Mouse (Mus musculus) embryo, embryonic 9.5 days (tissue): ENCODE data around the gene 2900011O08Rik.
"Not testable (repeated sequence)": the region's sequence is repeated elsewhere in the genome, so short reads cannot be mapped to it uniquely, and the experiment has no call there.

Experiments used
- DNase-seq: peaks from one replicate; pipeline ENCODE4 v3.0.0-alpha.2; 2017; ENCODE audit errors: extremely low spot score

Gene 2900011O08Rik

GRCm38 (mm10) chr16:14066571-14066970 is 80.2 kb downstream of the 2900011O08Rik start:
- not testable (repeated sequence) for DNase-seq

GRCm38 (mm10) chr16:14068701-14069100 is 82.3 kb downstream of the 2900011O08Rik start:
- not testable (repeated sequence) for DNase-seq

- DNase-seq = no peak
These were observed 84.2 kb downstream of the 2900011O08Rik start for GRCm38 (mm10) chr16:14070471-14071169.

- DNase-seq = no peak
These were observed 96.5 kb downstream of the 2900011O08Rik start for GRCm38 (mm10) chr16:14082925-14083324.

- no peak for DNase-seq
These were observed 101.8 kb downstream of the 2900011O08Rik start for GRCm38 (mm10) chr16:14088249-14088648.

GRCm38 (mm10) chr16:14089296-14089695 is 102.9 kb downstream of the 2900011O08Rik start:
- DNase-seq = no peak

GRCm38 (mm10) chr16:14091771-14092170 is 105.4 kb downstream of the 2900011O08Rik start:
- no peak for DNase-seq

GRCm38 (mm10) chr16:14105891-14106290 is 119.5 kb downstream of the 2900011O08Rik start:
- DNase-seq = no peak

GRCm38 (mm10) chr16:14109651-14110230 is 123.3 kb downstream of the 2900011O08Rik start:
- no peak for DNase-seq

- no peak for DNase-seq
These were observed 124.5 kb downstream of the 2900011O08Rik start for GRCm38 (mm10) chr16:14110922-14111321.

- no peak for DNase-seq
These were observed 125.7 kb downstream of the 2900011O08Rik start for GRCm38 (mm10) chr16:14112133-14112532.

GRCm38 (mm10) chr16:14112742-14113141 is 126.3 kb downstream of the 2900011O08Rik start:
- DNase-seq = no peak

- no peak for DNase-seq
These were observed 130.9 kb downstream of the 2900011O08Rik start for GRCm38 (mm10) chr16:14117299-14117698.

GRCm38 (mm10) chr16:14120941-14121340 is 134.5 kb downstream of the 2900011O08Rik start:
- no peak for DNase-seq

GRCm38 (mm10) chr16:14121563-14121962 is 135.2 kb downstream of the 2900011O08Rik start:
- DNase-seq = no peak

GRCm38 (mm10) chr16:14122586-14122985 is 136.2 kb downstream of the 2900011O08Rik start:
- DNase-seq = no peak

GRCm38 (mm10) chr16:14123901-14124300 is 137.5 kb downstream of the 2900011O08Rik start:
- DNase-seq = no peak

- DNase-seq = no peak
These were observed 138.3 kb downstream of the 2900011O08Rik start for GRCm38 (mm10) chr16:14124709-14125108.

- no peak for DNase-seq
These were observed 138.8 kb downstream of the 2900011O08Rik start for GRCm38 (mm10) chr16:14125253-14125652.

GRCm38 (mm10) chr16:14128977-14129376 is 142.6 kb downstream of the 2900011O08Rik start:
- no peak for DNase-seq

- DNase-seq = no peak
These were observed 144.4 kb downstream of the 2900011O08Rik start for GRCm38 (mm10) chr16:14130796-14131195.

- no peak for DNase-seq
These were observed 145.0 kb downstream of the 2900011O08Rik start for GRCm38 (mm10) chr16:14131376-14131775.

GRCm38 (mm10) chr16:14131838-14132237 is 145.4 kb downstream of the 2900011O08Rik start:
- DNase-seq = no peak
